Mouse (Mus musculus) left cerebral cortex, adult 8-10 months (tissue): Measurements from ENCODE around the gene Dnajc2. TPM values are rescaled to one million over a fixed set of nuclear protein-coding genes. Genes with fewer than 3 reads are reported as not detected.

ENCODE experiments used
- DNase-seq, 2 experiments: peaks; one replicate each; pipeline ENCODE4 v3.0.0; 2022; ENCODE audit warnings: low spot score in 2 of 2
- total RNA-seq, 4 experiments: library from RNA; stranded (reverse); gene quantifications; 2 replicates each; pipeline ENCODE4 v1.2.4; 2022

The Dnajc2 gene
- total RNA-seq, result 10 to 100 TPM; 33.9 to 37.9 (median 37.5) TPM

DNA sequence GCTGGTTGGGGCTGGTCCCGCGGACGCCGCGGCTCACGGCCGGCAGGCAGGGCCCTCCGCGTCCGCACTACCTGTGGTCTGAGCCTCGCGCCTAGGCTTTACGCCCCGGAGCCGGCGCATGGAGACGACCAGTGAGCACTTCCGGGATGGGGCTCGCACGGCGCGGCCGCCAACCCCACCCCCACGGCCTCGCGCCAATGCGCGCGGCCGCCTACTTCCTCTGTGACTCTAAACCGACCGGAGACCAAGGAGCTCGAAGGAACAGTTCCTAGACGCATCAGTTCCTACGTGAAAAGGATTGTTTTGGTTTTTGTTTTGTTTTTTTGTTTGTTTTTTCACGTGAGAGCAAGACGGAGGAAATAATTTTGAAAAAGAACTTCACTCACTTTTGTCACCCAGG is at the start of gene Dnajc2, which contains the start of gene Psmc2:
Gene Dnajc2, minus strand, starts transcription at position 199 of the 400 bp plus-strand sequence.
Gene Psmc2, plus strand, starts transcription at position 231 of the 400 bp plus-strand sequence.
- peak; percentile 77 to 90 for DNase-seq

DNA sequence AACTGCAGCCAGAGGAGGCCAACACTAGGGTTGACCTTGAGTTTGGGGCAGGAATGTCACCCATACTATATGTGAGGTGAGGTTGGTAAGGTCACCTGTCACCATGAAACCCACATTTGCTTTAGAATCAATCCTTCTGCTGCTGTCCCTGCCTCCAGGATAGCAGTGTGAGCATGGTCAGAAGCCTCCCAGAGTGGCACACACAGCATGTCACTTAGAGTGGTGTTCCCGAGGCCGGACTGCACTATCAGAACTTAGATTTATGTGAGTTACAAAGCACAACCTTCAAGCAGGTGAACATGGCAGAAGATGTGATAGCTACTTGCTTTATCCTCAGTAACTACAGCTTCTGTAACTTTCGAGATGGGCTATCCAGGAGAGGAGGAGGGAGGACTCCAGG is 46.7 kb upstream of the Dnajc2 start:
- no peak for DNase-seq

DNA sequence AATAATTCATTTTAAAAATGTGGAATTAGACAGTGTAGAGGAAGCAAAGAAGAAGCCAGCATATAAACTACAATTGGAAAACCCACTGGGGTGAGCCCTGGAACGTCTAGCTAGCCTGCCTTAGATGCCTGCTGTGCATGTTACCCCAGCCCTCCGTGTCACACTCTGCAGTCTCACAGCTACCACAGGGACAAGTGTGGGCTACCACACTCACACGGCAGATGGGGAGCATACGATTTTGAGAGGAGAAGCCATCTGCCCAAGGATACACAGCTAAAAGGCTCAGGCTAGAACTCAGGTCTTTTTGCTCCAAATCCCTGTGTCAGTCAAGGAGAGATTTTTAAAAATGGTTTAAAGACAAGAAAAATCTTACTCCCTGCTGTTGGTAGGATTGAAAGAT is 43.8 kb upstream of the Dnajc2 start:
- DNase-seq, result peak in 1 of 2 experiments; percentile 39

DNA sequence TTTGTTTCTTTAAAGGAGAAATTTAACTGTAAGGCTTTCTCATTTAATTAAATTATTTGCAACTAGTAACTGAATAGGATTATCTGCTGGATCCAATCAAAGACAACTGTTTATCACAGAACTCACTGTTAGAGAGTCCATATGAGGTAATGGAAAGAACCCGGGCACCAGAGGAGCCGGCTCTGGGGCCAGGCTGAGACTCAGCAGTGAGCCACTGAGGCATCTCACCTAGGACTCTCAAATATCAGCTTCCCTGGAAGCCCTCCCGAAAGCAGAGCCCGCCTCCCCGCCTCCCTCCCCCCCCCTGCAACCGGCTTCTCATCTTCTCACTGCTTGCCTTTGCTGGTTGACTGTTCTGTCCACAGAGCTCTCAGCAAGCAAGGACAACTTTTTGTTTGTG is 42.6 kb upstream of the Dnajc2 start:
- no peak for DNase-seq

DNA sequence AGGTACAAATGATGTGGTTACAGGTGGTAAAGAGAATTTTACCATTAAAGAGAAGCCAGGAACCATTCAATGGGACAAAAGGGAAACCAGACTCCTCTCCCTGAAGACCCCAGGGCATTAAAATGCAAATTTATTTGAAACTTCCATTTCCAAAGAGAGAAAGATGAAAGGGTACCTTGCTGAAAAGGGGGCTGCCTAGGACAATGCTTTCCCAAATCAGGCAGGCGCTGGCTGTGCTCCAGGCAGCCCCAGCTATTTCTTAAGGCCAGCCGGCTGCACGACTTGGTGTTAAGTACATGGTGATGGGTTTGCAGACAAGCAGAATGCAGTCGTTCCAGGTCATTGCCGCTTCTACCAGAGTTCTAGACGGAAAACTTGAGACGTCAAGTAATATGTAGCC is 41.3 kb upstream of the Dnajc2 start:
- DNase-seq, result no peak

DNA sequence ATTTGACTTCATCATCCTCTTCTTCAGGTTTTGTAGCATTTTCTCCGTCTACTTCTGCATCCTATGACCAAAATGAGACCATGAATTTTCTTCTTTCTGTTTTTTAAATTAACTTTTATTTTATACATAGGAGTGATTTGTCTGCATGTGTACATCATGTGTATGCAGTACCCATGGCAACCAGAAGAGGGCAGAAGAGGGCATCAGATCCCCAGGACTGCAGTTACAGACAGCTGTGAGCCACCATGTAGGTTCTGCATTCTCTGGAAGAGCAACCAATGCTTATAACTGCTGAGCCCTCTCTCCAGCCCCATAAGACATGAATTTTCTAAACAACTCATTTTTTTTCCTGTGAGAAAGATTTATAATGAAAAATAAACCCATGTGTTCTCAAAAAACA is 28.9 kb upstream of the Dnajc2 start:
- no peak for DNase-seq

DNA sequence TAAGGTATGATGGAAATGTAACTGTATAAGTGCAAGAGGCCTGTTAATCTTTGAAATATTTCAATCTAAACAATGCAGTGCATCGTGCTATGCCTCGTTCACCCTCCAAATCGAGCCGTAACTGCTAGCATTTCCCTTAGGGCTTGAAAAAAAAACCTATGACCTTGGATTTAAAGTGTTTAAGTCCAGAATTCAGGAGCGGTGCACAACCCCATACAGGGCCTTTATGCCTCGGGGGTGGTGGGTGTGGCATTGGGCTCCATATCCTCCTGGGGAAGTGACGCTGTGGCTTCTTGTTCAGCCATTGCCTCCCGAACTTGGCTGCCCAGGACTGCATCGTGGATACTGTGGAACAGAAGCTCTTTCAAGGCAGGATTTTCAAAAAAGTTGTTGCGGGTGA is 25.9 kb upstream of the Dnajc2 start:
- no peak for DNase-seq

DNA sequence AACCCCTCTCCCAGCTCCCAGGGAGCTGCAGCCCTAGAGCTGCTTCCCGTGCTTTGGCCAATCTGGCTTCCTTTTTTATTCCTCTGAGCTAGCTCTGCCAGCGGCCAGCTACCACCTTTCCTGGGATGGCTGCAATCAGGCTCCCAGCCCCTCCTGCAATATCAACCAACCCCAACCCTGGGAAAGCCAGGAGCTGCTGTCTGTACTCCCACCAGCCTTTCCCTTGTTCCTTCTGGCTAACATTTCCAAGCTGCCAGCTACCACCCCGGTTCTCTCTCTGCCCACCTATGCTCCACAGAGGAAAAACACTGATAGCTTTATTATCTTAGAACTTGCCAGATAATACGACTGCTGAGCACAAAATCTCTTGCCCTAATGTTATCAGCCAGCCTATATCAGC is 19.8 kb upstream of the Dnajc2 start:
- no peak for DNase-seq

DNA sequence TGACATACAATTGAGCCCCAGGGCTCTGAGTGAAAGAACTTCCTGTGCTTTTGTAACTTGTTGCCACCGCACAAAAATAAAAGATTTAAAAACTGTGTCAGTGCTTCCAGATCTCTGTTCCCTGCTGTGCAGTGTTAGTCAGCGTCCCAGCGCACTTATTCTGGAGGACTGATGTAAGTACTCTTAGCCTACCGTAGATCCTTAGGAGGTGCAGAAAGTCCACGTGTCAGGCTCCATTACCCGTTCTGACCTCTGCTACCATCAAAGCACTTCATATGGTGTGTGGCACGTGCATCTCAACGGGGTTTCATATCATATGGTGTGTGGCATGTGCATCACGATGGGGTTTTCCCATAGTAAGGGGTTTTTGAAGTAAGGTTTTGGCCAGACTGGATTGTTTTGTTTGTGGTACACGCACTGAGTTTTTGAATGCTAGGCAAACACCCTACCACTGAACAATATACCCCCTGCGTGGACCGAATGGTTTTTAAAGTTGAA is 18.7 kb upstream of the Dnajc2 start:
- no peak for DNase-seq

DNA sequence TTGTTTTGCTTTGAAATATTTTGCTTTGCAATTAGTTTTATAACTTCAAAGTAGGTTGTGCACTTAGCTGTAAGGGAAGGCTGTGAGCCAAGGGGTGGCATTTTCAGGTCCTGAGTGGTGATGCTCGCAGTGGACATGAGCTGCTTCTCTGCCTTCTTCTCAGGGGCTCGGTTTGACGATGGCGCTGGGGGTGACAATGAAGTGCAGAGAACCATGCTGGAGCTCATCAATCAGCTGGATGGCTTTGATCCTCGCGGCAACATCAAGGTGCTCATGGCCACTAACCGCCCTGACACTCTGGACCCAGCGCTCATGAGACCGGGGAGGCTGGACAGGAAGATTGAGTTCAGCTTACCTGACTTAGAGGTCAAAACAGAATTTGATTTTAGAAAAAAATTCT is 17.9 kb upstream of the Dnajc2 start:
- DNase-seq, result no peak

DNA sequence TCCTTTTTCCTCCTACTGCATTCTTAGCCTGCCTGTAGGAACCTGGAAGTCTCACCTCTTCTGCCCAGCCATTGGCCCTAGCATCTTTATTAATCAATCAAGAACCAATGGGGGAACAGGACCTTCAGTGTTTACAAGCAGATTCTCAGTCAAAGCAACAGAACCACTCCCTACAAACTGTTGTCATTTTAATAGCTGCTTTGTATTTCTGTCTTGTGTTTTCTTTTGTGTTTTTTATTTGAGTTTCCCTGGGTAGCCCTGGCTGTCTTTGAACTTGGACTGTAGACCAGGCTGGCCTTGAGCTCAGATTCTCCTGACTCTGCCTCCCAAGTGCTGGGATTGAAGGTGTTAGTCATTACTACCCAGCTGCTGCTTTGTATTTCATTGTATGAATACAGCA is 7.1 kb upstream of the Dnajc2 start:
- DNase-seq, result no peak

DNA sequence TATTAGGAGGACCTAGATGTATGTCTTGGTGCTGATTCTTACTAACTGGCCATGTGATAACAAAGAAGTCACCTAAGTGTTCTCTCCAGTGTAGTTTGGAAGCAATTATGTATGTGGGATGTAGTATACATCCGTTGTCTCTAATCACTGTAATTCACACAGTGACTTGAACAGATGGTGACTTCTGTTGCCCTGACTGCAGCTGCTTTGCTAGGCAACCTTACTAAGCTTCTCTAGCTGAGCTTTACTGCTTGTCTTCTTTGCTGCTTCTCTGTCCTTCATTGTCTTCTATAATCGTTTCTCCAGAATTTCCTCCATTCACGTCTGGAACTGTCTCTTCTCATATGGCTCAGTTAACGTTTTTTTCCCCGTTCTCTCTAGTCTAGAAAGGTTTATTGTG is 4.0 kb upstream of the Dnajc2 start:
- DNase-seq, result no peak

DNA sequence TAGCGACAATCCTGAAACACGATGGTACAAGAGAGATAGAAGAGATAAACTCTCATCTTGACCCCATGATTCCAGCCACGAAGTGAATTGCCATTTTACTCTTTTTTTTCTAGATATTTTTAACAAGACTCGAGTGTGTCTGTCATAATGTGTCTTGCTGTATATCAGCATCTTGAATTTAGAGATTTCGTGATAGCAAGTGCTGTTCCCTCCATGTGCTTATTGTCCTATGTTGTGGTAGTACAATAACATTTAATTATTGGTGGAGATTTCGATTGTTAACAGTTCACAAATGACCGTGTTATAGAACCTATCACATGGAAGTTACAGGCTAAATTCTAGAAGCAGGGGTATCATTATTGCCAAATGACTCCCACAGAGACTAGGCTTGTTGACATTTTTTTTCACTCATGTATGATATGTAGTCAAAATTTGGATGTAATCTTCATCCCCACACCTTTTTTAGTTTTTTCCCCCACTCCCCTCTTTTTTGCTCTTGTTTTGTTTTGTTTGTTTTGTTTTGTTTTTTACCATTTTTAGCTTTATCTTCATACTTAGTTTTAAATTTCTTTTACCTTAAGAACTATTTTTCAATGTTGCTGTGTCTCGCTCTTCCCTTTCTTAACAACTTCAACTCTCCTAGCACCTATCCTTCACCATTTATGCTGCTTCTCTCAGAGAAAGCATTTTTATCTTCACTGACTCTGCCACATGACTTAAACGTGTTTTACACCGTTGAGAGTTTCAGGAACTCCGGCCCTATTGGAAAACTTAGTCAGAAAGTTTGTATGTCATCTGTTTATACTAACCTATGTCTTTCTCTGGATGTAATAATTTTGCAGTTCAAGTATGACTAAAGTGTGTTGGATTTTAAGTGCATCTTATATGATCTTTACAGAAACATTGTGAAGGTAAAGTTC is 2.4 kb upstream of the Dnajc2 start:
- no peak for DNase-seq

DNA sequence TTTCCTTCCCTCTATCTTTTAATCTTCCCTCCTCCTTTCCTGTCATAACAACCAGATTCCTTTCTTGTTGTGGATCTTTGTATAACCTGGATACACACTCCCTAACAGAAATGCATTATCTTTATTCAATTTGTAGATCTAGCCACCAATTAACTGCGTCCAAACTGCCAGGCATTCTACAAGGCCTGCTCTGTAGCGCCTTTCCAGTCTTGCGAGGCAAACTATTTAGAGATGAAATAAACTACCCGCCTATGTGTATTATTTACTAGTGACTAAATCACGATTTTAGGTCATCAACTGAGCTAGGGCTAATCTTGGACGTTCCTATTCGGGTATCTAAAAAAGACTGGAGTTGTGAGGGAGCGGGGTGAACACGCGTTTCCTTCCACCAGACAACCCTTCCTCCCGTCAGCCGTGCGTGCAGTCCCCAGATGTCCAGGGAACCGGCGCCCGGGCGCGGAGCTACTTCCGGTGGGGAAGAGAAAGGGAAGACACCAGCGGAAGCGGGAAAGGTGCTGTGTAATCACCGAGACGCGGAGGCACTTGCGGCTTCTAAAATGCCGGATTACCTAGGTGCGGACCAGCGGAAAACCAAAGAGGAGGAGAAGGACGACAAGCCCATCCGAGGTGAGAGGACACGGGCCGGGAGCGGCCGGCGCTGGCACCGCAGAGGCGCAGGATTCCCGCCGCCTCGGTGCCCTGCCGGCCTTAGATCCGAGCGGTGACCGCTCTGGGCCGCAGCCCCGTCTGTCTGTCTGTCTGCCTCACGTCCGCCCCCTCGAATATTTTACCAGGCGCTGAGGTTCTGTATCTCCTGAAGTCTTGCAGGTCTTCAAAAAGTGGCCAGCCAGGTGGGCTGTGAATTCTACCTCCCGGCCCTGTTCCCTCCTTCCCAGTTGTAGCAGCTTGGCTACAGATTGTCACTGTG is 1.5 kb upstream of the Dnajc2 start:
- peak; percentile 87 to 90 for DNase-seq

DNA sequence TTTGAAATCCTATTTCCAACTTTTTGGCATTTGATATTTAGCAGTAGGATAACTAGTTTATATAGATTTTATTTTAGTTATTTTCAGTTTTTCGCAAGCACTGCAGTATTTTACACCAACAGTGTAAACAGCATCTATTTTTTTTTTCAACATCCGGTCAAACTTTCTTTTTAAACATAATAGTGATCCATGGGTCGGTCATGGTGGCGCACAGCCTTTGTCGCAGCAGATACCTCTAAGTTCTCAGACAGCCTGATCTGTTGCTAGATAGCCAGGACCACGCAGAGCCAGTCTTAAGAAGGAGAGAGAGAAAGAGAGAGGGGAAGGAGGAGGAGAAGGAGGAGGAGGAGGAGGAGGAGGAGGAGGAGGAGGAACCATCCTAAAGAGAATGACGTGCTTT is 725 bp upstream of the Dnajc2 start:
- DNase-seq, result no peak

DNA sequence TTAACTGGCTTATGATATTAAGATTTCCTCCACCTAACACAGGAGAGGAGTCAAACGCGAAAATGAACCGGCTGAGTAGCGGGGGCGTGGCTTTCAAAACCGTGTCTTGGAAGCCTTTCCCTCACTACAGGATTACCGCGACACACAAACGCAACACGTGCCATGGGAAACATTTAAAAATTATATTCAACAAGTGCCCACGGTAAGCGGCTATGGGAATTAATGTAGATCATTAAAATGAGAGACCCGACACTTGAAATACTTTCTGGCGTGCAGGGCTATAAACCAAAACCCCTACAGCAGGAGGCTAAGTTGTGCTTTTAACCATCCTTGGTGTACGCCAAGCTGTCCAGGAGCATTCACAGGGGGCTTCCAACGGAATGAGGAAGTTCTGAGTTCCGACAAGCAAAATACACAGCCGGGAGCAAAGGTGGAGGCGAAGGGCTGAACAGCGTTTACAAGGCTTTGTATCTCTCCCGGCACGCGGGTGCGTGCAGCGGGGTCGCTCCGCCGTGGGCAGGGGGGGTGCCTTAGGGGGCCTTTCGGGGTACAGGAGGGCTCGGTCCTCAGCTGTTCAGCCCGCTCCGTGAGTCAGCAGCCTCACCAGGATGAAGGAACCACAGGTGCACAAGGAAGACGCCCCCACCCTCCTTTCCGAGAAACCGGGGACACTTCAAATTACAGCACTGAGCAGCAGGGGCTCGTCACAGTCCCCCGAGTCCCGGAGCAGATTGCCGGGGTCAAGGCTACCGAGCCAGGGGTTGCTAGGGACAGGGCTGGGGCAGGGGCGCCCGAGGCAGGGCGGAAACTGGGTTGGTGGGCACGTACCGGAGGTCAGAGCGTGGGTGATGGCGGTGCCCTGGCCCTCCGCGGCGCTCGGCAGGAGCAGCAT is 644 bp downstream of the Dnajc2 start:
- DNase-seq, result no peak

DNA sequence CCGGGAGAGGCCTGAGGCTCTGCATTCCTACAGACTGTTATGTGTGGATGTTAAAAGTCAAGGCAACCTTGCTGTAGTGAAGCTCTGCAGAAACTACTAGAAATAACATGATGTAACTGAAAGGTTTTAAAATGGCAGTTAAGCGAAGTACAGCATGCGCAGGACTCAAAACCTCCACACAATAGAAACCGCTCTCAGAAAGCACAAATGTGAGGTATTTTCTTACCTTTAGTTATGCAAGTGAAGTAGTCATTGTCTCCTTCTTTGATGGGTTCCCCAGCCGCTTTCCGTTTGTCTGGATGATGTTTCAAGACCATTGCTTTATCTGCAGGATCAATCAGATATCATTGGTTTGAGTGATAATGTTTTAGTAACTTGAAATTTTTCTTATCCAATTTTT is 8.6 kb downstream of the Dnajc2 start:
- no peak for DNase-seq

DNA sequence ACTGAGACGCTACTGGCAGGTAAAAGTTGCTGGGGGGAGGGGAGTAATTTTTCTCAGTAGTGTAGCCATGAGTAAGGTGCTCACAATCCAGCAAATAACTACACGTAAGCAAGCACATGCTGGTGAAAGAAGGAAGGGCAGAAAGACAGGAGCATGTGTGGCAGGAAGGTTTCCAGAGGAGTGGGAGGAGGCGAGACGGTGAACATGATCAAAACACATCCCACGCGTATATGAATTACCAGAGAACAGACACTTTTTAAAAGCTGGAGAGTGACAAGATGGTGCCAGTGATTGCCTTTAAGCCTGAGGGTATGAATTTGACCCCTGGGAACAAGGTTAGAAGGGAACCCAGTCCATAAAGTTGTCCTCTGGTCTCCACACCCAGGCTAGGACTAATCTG is 15.2 kb downstream of the Dnajc2 start:
- DNase-seq, result no peak

DNA sequence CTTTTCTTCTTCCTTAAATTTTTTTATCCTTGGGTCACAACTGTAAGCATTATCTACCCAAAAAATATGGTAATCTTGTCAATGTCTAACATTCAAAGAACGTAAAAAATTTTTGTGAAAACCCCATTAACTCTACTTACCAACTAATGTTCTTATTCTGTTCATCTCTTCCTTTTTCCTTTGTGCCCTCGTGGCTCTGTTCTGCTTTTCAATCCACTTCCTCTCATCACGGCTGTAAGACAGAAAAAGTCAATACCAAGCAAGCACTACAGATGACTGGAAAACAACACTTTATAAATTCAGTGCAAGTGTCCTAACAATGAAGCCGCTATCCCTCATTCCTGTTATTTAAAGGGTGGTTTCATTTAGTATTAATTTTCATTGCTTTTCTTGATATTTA is 16.5 kb downstream of the Dnajc2 start:
- no peak for DNase-seq

DNA sequence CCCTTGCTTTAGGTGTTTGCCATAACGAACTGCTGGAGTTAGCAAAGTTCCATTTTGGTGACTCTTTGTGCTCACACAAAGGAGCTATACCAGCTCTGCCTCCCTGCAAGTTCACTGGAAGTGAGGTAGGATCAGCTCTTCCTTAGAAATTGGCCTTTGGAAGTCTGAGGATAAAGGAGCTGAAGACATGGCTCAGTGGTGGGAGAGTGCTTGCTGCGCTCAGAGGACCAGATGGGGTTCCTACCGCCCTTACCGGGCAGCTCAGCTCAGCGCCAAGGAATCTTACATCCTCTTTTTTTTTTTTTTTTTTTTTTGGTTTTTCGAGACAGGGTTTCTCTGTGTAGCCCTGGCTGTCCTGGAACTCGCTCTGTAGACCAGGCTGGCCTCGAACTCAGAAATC is 39.1 kb downstream of the Dnajc2 start:
- no peak for DNase-seq

DNA sequence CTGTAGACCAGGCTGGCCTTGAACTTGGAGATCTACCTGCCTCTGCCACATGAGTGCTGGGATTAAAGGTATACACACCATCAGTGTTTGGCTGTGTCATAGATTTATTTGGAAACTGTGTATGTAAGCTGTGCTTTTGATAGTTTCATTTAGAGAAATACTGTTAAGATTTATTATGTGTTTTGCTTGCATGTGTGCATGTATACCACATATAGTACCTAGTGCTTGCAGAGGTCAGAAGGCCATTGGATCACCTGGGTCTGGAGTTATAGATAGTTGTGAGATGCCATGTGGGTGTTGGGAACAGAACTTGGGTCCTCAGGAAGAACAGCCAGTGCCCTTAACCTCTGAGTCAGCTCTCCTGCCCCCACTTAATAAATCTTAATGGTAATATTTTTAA is 40.4 kb downstream of the Dnajc2 start:
- no peak for DNase-seq
